Mouse (Mus musculus) heart, adult 2 months (tissue): ENCODE data around the gene Srbd1.

Experiments used
- CTCF ChIP-seq: fragments of 200-600 bp; IDR thresholded peaks from 2 replicates; pipeline ENCODE4 v1.8.1; 2022; ENCODE audit warnings: antibody characterized with exemption, mild to moderate bottlenecking, moderate library complexity
- EP300 ChIP-seq: fragments of 200-500 bp; IDR thresholded peaks from 2 replicates; pipeline ENCODE4 v1.6.1; 2011; ENCODE audit warnings: low read depth, low read length, control low read depth; ENCODE audit not compliant: insufficient read depth
- POLR2A ChIP-seq: fragments of 200-500 bp; IDR thresholded peaks from 2 replicates; pipeline ENCODE4 v1.6.1; 2011; ENCODE audit warnings: mild to moderate bottlenecking, low read depth, low read length, control low read depth; ENCODE audit not compliant: insufficient read depth

- no peak for TF ChIP-seq POLR2A
- no peak for TF ChIP-seq CTCF
- no peak for TF ChIP-seq EP300
Observed at GRCm38 (mm10) chr17:86022366-86022765, 122.6 kb downstream of the Srbd1 start.
